Mouse (Mus musculus): Measurements from ENCODE around the gene Gipr. TPM values are rescaled to one million over a fixed set of nuclear protein-coding genes. Genes with fewer than 3 reads are reported as not detected.
"Not testable (repeated sequence)": the region's sequence is repeated elsewhere in the genome, so short reads cannot be mapped to it uniquely, and the experiment has no call there.

The Gipr gene
- total RNA-seq, 2 experiments from 2014 or later = not detected

DNA sequence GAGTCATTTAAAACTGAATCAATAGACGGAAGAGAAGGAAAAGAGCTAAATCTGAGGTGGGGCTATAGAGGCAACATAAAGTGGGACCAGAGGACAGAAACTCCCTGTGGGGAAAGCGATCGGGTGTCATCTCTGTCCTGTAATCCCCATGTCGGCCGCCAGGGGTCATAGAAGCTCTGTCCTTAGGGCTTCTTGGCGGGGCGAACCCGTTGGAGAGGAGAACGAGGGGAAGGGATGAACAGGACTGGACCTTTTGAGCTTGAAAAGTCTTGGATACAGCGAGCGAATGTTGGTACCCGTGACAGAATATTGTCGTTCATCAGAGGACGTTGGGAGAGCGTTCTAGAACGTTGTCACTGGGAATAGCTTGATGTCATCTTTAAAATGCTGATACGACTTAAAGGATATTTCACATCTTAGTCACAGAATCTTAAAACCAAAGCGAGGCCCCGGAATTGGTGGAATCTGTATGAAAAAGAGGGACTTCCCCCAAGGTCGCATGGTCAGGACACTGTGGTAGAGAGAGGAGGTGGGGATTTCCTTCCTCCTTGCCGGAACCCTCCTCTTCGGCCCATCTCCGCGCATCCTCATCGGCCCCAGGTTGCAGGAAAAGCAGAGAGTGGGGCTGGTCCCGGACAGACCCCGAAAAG is 12.6 kb upstream of the Gipr start:
- DNase-seq (ENCODE audit: low spot score) = peak; percentile 66

GRCm38 (mm10) chr7:19178035-19178434 is 12.1 kb upstream of the Gipr start:
- no peak for DNase-seq (ENCODE audit: low spot score)

DNA sequence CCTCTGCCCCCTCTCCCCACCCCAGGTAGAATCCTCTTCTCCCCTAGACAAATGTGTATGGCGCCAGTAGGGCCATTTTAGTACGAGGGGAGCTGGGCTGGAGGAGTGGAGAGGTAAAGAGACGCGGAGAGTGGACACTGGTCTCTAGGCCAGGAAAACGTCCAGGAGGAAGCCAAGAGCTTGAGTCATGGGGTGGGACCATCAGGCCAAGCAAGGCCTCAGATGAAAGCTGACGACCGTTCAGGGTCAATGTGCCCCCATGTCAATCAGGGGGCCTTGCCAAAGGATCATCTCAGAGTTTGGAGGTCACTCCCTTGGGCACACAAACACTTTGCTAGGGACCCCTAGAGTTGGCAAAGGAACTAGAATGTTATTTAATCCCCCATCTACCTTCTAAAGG is 11.3 kb upstream of the Gipr start:
- no peak for DNase-seq (ENCODE audit: low spot score)

GRCm38 (mm10) chr7:19176516-19176947 is 10.6 kb upstream of the Gipr start:
- DNase-seq (ENCODE audit: low spot score) = no peak

- DNase-seq (ENCODE audit: low spot score) = peak; percentile 68
Measured at GRCm38 (mm10) chr7:19175708-19176515, 10.0 kb upstream of the Gipr start, which contains the start of gene Eml2. Gene Eml2, plus strand, starts transcription at chr7:19176421.

- peak; percentile 78 for DNase-seq (ENCODE audit: low spot score)
Measured at GRCm38 (mm10) chr7:19172874-19173273, 6.9 kb upstream of the Gipr start.

GRCm38 (mm10) chr7:19171831-19172230 is 5.9 kb upstream of the Gipr start:
- no peak for DNase-seq (ENCODE audit: low spot score)

DNA sequence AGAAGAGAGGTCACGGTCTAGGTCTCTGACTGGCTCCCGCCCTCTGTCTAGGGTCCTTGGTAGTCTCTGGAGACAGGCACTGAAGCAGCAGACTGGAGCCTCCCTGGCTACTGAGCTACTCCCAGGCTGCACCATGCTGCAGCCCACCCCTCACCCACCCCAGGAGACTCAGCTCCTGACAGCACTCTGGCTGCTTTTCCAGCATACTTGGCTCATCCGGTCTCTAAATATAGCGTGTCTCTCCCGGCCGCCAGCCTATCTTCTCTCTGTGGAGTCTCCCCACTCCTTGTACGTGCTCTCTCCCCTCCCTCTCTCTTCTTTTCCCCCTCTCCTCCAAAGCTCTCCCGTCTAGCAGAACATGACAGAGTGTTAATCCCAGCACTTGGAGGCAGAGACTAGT is 4.2 kb upstream of the Gipr start:
- no peak for DNase-seq (ENCODE audit: low spot score)

DNA sequence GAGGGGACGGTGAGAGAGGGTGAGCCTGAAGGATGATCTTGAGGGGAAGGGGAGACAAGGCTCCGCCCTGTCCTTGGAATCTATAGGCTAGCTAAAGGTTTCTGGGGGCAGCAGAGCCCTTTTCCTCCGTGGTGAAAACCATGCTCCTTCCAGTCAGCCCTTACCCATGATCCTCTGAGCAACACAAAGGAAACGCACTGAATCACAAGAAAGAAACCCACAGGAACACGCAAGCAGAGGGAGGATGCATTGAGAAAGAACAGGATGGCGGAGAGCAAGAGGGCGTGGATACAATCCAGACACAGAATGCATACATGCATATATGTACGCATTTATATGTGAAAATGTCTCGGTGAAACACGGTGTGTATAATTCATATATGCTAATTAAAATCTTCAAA is 3.6 kb upstream of the Gipr start:
- no peak for DNase-seq (ENCODE audit: low spot score)

GRCm38 (mm10) chr7:19166990-19167389 is 1.1 kb upstream of the Gipr start:
- no peak for DNase-seq (ENCODE audit: low spot score)

DNA sequence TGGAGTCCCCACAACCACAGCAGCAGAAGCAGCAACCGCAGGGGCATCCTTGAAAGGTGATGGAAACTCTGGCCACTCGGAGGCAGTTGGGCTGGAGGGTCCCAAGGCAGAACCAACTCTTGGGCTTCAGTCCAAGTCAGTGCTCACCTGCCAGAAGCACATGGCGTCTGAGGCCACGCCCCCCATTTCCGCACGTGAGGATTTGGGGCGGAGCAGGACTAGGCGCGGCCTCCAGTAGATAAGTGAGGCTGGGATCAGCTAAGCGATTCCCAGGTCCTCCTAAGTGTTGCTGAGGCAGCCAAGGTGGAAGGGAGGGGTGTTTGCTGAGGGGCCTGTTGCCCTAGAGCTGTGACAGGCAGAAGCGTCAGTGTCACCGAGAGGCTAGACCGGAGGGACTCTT is 949 bp downstream of the Gipr start:
- no peak for DNase-seq (ENCODE audit: low spot score)

- DNase-seq (ENCODE audit: low spot score) = no peak
Measured at GRCm38 (mm10) chr7:19164189-19164588, 1.7 kb downstream of the Gipr start.

- DNase-seq (ENCODE audit: low spot score) = no peak
Measured at GRCm38 (mm10) chr7:19163752-19164151, 2.2 kb downstream of the Gipr start.

- DNase-seq (ENCODE audit: low spot score) = no peak
Measured at GRCm38 (mm10) chr7:19162928-19163327, 3.0 kb downstream of the Gipr start.

GRCm38 (mm10) chr7:19160115-19160514 is 5.8 kb downstream of the Gipr start:
- DNase-seq (ENCODE audit: low spot score) = no peak

- DNase-seq (ENCODE audit: low spot score) = no peak
Measured at GRCm38 (mm10) chr7:19159411-19159810, 6.5 kb downstream of the Gipr start.

- no peak for DNase-seq (ENCODE audit: low spot score)
Measured at GRCm38 (mm10) chr7:19158601-19159000, 7.3 kb downstream of the Gipr start.

DNA sequence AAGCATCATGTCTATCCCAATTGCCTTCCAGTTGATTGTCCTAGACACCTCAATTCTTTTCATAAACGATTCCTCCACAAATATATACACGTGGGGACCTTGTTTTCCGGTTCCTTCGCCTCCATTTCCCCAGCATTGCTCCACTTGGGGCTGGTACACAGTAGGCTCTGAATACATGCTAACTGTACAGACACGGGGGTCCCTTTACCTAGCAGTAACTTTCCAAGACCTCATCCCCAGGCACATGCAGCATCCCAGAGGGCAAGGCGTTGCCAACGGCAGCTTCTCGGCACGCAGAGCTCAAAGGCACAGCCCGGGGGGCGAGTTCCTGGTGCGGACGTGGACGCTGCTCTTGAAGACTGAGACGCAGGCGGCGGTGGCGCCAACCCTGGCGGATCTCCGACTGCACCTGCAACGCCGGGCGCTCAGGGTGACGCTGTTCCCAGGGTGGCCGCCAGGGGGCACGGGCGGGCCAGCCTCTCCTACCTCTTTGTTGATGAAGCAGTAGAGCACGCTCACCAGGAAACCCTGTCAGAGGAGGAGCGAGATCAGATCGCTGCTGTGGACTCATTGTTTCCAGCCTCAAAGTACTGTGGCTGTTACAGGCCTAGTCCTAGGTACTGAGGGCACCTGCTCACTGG is 8.6 kb downstream of the Gipr start:
- peak; percentile 90 for DNase-seq (ENCODE audit: low spot score)

GRCm38 (mm10) chr7:19155825-19156475 is 10.0 kb downstream of the Gipr start:
- no peak for DNase-seq (ENCODE audit: low spot score)

DNA sequence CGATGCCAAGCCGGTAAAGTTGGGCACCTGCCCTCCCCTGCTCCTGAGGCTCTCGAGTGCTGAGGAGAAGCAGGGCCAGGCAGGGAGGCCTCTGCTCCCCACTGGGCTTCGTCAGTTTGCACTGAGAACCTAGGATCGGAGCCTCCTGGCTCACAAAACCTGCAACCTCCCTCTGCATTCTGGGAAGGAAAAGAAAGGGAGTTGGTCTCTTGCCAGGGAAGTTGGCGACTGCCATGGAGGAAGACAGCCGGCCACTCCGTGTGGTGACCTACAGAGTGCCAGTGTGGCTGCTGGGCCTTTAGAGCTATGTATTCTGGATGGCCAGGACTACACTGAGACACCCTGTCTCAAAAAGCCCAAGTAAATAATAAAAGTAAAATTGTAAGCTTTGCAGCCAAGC is 11.1 kb downstream of the Gipr start:
- DNase-seq (ENCODE audit: low spot score) = no peak

- DNase-seq (ENCODE audit: low spot score) = not testable (repeated sequence)
Measured at GRCm38 (mm10) chr7:19151121-19151520, 14.8 kb downstream of the Gipr start.

- peak; percentile 97 for DNase-seq (ENCODE audit: low spot score)
Measured at GRCm38 (mm10) chr7:19149626-19150025, 16.3 kb downstream of the Gipr start, which contains the start of gene Snrpd2. Gene Snrpd2, plus strand, starts transcription at chr7:19149722.

All from gastrocnemius, adult 18-20 months (tissue).